Mouse (Mus musculus): ENCODE results near the gene Tnnc1.

DNA sequence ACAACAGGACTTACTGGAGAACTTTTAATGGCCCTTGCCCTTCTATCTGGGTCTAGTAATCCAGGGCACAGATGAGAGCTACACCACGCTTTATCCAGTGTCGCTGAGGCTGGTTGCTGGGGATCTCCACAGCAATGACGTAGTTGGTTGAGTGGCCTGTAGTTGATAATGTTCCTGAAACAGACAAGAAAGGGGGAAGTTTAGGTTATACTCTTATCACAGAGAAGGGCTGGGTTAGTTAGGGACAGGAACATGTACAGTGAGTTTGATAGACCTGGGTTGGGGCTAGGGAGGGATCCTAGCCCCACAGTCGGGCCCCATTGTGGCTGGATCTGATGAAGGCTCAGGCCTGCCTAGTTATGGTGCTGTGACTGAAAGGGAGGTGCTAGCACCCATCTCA lies 52.3 kb downstream of the Tnnc1 start:
- TF ChIP-seq CTCF (IDR thresholded peaks at IDR 0.05; ENCODE audit: extremely low read depth, insufficient read depth, insufficient read length, insufficient replicate concordance), result no peak
- TF ChIP-seq POLR2A (IDR thresholded peaks at IDR 0.05; ENCODE audit: low read depth, low read length), result no peak

Data from spleen, adult 2 months (tissue).